Mouse (Mus musculus): ENCODE measurements around the gene Hacd2.

The Hacd2 gene

GRCm38 (mm10) chr16:35008447-35008846 lies 13.8 kb upstream of the Hacd2 start:
- DNase-seq: no peak

- no peak for DNase-seq
These were observed 8.7 kb upstream of the Hacd2 start for GRCm38 (mm10) chr16:35013501-35013900.

GRCm38 (mm10) chr16:35016491-35016890 lies 5.7 kb upstream of the Hacd2 start:
- DNase-seq: no peak

- no peak for DNase-seq
These were observed 3.7 kb upstream of the Hacd2 start for GRCm38 (mm10) chr16:35018470-35018974.

GRCm38 (mm10) chr16:35021903-35022241 lies 356 bp upstream of the Hacd2 start:
- no peak for DNase-seq

GRCm38 (mm10) chr16:35023138-35023735 lies 1.0 kb downstream of the Hacd2 start:
- DNase-seq: peak; percentile 19

GRCm38 (mm10) chr16:35024300-35024699 lies 2.1 kb downstream of the Hacd2 start:
- DNase-seq: no peak

GRCm38 (mm10) chr16:35025347-35025746 lies 3.1 kb downstream of the Hacd2 start:
- no peak for DNase-seq

- no peak for DNase-seq
These were observed 11.0 kb downstream of the Hacd2 start for GRCm38 (mm10) chr16:35033241-35033640.

- DNase-seq: no peak
These were observed 11.8 kb downstream of the Hacd2 start for GRCm38 (mm10) chr16:35033809-35034577.

- DNase-seq: no peak
These were observed 12.7 kb downstream of the Hacd2 start for GRCm38 (mm10) chr16:35034971-35035370.

- no peak for DNase-seq
These were observed 14.5 kb downstream of the Hacd2 start for GRCm38 (mm10) chr16:35036754-35037153.

- DNase-seq: no peak
These were observed 16.3 kb downstream of the Hacd2 start for GRCm38 (mm10) chr16:35038343-35039057.

- no peak for DNase-seq
These were observed 17.9 kb downstream of the Hacd2 start for GRCm38 (mm10) chr16:35040154-35040553.

- DNase-seq: no peak
These were observed 18.8 kb downstream of the Hacd2 start for GRCm38 (mm10) chr16:35041001-35041400.

- no peak for DNase-seq
These were observed 24.0 kb downstream of the Hacd2 start for GRCm38 (mm10) chr16:35046081-35046775.

- no peak for DNase-seq
These were observed 25.2 kb downstream of the Hacd2 start for GRCm38 (mm10) chr16:35047272-35047969.

GRCm38 (mm10) chr16:35051066-35051465 lies 28.8 kb downstream of the Hacd2 start:
- peak; percentile 46 for DNase-seq

GRCm38 (mm10) chr16:35052191-35052590 lies 30.0 kb downstream of the Hacd2 start:
- DNase-seq: no peak

GRCm38 (mm10) chr16:35054432-35055193 lies 32.4 kb downstream of the Hacd2 start:
- DNase-seq: no peak

- no peak for DNase-seq
These were observed 32.9 kb downstream of the Hacd2 start for GRCm38 (mm10) chr16:35055194-35055506.

GRCm38 (mm10) chr16:35055861-35056260 lies 33.6 kb downstream of the Hacd2 start:
- DNase-seq: no peak
